Mouse (Mus musculus) retina, embryonic 14.5 days (tissue): ENCODE results near the gene Usp50.

ENCODE experiments used
- DNase-seq: peaks from one replicate; pipeline ENCODE4 v3.0.0-alpha.2; 2015; ENCODE audit warnings: low spot score

The Usp50 gene

GRCm38 (mm10) chr2:126663481-126663880 lies 119.8 kb downstream of the Usp50 start:
- peak; percentile 57 for DNase-seq
